Mouse (Mus musculus) neural tube, embryonic 14.5 days (tissue): Measurements from ENCODE around the gene Lias. TPM values are rescaled to one million over a fixed set of nuclear protein-coding genes. Genes with fewer than 3 reads are reported as not detected.

Experiments used
- ATAC-seq: fragments of 200-750 bp; cut with Nextera tagmentation; 2 replicates; pipeline ENCODE4 v1.8.0; 2017; ENCODE audit warnings: low read depth, mild to moderate bottlenecking, moderate TSS enrichment, moderate library complexity
- H3K27ac ChIP-seq: fragments of 300-500 bp; sonication (generic); 2 replicates; pipeline ENCODE4 v1.5.1; 2014; ENCODE audit warnings: low read depth, mild to moderate bottlenecking, control low read depth, low read length, moderate library complexity, mixed read lengths
- H3K27me3 ChIP-seq: fragments of 300-500 bp; sonication (generic); 2 replicates; pipeline ENCODE4 v1.6.1; 2014; ENCODE audit warnings: low read length; ENCODE audit not compliant: control insufficient read depth, insufficient read depth
- H3K36me3 ChIP-seq: fragments of 300-500 bp; sonication (generic); 2 replicates; pipeline ENCODE4 v1.6.1; 2014; ENCODE audit warnings: low read length, mixed read lengths; ENCODE audit not compliant: control insufficient read depth, insufficient read depth
- H3K4me1 ChIP-seq: fragments of 300-500 bp; sonication (generic); 2 replicates; pipeline ENCODE4 v1.6.1; 2014; ENCODE audit warnings: low read length; ENCODE audit not compliant: control insufficient read depth, insufficient read depth
- H3K4me2 ChIP-seq: fragments of 300-500 bp; sonication (generic); 2 replicates; pipeline ENCODE4 v1.6.1; 2014; ENCODE audit warnings: mild to moderate bottlenecking, low read depth, low read length, control low read depth
- H3K4me3 ChIP-seq: fragments of 300-500 bp; sonication (generic); 2 replicates; pipeline ENCODE4 v1.5.1; 2014; ENCODE audit warnings: low read depth, low read length, control low read depth, mixed read lengths
- H3K9ac ChIP-seq: fragments of 300-500 bp; sonication (generic); replicated peaks from 2 replicates; pipeline ENCODE4 v1.6.1; 2014; ENCODE audit warnings: low read depth, mild to moderate bottlenecking, control low read depth, low read length, mixed read lengths
- H3K9me3 ChIP-seq: fragments of 300-500 bp; sonication (generic); 2 replicates; pipeline ENCODE4 v1.6.1; 2016; ENCODE audit warnings: low read length; ENCODE audit not compliant: control insufficient read depth
- WGBS: fragments of 180-500 bp; shearing (Covaris S2); extraction: QIAGEN DNeasy Blood & Tissue Kit; methylation state at CpG from one replicate; pipeline ENCODE4 v1.1.7; 2014; 5-methylcytosine and 5-hydroxymethylcytosine counted together
- polyA plus RNA-seq: library from polyadenylated mRNA; unstranded; fragments of >200 nt; fragmentation: Nextera tagmentation; extraction: Ambion mirVana; gene quantifications from 2 replicates; pipeline ENCODE4 v1.2.1, GENCODE M21; 2014

The Lias gene
- polyA plus RNA-seq, 1 experiment from 2014 or later: 70.7 TPM

GRCm38 (mm10) chr5:65374746-65375145, 16.6 kb upstream of the Lias start:
- ATAC-seq: no peak
- no peak overlapping the region for H3K9ac ChIP-seq
- no peaks in the 10 kb centered on the region for H3K27me3 ChIP-seq
- no peaks in the 10 kb centered on the region for H3K36me3 ChIP-seq
- H3K9me3 ChIP-seq: no peaks in the 10 kb centered on the region
- WGBS: 82% methylated on average over 7 of the region's 7 CpGs
- H3K4me2 ChIP-seq: no peak overlapping the region
- H3K27ac ChIP-seq: no peak overlapping the region
- no peak overlapping the region for H3K4me3 ChIP-seq
- H3K4me1 ChIP-seq: no peaks in the 10 kb centered on the region

GRCm38 (mm10) chr5:65385704-65386103, 5.6 kb upstream of the Lias start:
- Histone ChIP-seq H3K9me3 (no peaks in the 10 kb centered on the region), H3K27ac (no peak overlapping the region), H3K9ac (no peak overlapping the region), H3K36me3 (peaks cover 31% of the 10 kb centered on the region), H3K27me3 (no peaks in the 10 kb centered on the region), H3K4me1 (peaks cover 8% of the 10 kb centered on the region), H3K4me3 (no peak overlapping the region), H3K4me2 (no peak overlapping the region)
- WGBS: 80% methylated on average over 2 of the region's 2 CpGs
- no peak for ATAC-seq

DNA sequence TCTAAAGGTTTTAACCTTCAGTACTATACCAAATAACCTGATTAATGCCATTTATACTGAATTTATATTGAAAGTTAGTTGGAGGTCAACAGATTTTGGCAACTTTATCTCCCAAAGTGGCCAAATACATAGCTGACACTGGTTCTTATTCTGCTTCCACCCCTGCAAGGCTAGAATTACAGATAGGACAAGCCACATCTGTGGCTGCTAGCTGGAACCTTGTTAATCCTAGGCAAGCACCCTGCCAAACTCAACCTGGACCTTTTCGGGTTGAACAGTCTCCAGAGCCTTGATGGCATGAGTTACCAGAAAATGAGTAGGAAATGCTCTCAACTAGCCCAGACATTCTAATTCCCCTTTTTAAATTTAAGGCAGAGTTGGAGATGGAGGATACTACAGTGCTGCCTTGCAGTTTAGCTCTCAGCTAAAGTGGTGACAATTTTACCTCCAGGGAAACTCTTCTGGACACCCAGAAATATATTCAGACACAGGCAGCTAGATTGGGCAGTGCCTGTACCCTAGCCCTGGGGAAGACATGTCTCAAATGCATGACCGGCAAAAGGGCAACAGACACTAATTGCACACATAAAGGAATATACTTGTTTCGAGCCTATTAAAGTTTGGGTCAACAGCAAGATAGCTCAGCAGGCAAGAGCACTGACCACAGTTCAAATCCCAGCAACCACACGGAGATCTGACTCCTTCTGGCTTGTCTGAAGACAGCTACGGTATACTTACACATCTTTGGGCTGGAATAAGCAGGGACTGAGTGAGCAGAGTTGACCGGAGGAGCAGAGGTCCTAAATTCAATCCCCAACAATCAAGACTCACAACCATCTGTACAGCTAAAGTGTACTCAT, 4.1 kb upstream of the Lias start:
- H3K9ac ChIP-seq: no peak overlapping the region
- H3K4me2 ChIP-seq: no peak overlapping the region
- WGBS: 82% methylated on average over 6 of the region's 6 CpGs
- H3K4me3 ChIP-seq: no peak overlapping the region
- H3K36me3 ChIP-seq: peaks cover 31% of the 10 kb centered on the region
- H3K27me3 ChIP-seq: no peaks in the 10 kb centered on the region; the same call in 1 of the 2 replicates
- no peaks in the 10 kb centered on the region for H3K9me3 ChIP-seq
- no peak for ATAC-seq
- H3K4me1 ChIP-seq: peaks cover 8% of the 10 kb centered on the region
- no peak overlapping the region for H3K27ac ChIP-seq

DNA sequence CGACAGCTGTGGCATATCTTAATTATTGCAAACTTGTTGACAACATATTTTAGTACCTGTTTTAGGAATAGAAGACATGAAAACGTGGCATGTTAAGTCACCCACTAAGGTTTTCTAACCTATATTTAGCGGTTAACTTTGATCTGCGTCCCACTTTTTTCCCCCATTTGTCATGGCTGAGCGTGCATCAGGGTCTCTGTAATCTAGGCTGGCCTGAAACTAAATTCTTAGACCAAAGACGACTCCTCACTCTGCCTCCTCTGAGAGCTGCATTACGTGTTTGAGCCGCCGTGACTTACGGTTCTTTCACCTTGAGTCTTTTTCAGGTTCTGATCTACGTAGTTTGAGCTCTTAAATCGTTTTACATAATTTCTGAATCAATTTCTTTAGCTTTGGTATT, 456 bp downstream of the Lias start:
- 3% methylated on average over 12 of the region's 12 CpGs for WGBS
- no peaks in the 10 kb centered on the region for H3K9me3 ChIP-seq
- H3K4me2 ChIP-seq: peak overlapping the region; percentile 56
- no peaks in the 10 kb centered on the region; the same call in 1 of the 2 replicates for H3K27me3 ChIP-seq
- peaks cover 8% of the 10 kb centered on the region for H3K4me1 ChIP-seq
- H3K36me3 ChIP-seq: peaks cover 24% of the 10 kb centered on the region
- peak overlapping the region; percentile 95 for H3K4me3 ChIP-seq
- ATAC-seq: peak; percentile 38
- H3K27ac ChIP-seq: peak overlapping the region; percentile 94
- peak overlapping the region; percentile 98; the same call in 1 of the 2 replicates for H3K9ac ChIP-seq

- no peak overlapping the region for H3K4me3 ChIP-seq
- no peak overlapping the region for H3K9ac ChIP-seq
- H3K27ac ChIP-seq: no peak overlapping the region
- no peak overlapping the region for H3K4me2 ChIP-seq
- no peaks in the 10 kb centered on the region; the same call in 1 of the 2 replicates for H3K27me3 ChIP-seq
- peaks cover 5% of the 10 kb centered on the region for H3K36me3 ChIP-seq
- H3K9me3 ChIP-seq: no peaks in the 10 kb centered on the region
- 92% methylated on average over 7 of the region's 7 CpGs for WGBS
- H3K4me1 ChIP-seq: peaks cover 8% of the 10 kb centered on the region
- ATAC-seq: no peak
Measured at GRCm38 (mm10) chr5:65394425-65394824, 3.1 kb downstream of the Lias start.

DNA sequence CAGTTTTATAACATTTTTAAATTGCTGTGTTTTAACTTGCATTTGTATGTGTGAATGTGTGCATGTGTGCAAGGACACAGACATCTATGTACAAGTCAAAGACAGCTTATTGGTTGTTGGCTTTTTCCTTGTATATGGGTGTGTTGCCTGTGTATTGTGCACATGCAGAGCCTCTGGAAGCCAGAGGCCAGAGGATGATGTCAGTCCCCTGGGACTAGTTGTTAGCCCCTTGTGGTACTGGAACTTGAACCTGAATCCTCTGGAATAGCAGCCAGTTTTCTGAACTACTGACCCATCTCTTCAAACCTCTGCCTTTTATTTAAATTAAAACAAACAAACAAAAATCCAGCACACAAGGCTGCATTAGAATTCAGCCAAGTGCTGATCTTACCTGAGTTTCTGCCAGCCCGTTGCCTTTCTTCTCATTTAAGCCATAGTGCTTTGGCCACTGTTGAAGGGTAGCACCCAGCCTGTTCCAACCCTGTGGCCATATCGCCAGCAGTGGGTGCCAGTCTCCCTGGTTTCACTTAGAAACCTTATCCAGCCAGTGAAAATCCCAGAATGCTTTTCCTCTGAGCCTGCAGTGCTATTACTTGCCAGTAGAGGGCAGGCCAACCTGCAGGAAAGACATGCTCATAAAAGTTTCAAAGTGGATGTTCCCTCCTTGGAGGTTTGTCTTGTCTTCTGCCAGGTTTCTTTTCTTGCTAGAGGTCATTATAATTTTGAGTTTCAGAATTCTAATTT, 10.1 kb downstream of the Lias start:
- H3K27ac ChIP-seq: no peak overlapping the region
- 26% methylated on average over 2 of the region's 2 CpGs for WGBS

DNA sequence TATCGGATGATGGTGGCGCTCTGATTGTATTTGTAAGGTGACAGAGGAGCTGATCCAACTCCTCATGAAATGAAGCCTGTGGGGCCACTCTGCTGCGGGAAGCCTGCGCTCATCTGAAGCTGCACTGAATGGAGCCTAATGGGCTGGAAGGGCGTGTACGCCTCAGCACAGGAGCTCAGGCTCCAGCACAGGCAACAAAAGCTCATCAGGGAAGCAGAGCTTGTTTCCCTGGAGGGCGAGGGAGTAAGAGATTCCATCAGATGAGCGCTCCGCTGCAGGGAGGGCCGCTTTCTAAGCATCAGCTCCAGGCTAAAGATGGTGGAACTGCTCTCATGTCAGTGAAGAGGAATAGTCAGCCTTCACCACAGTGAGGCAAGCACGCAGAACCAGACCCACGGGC, 16.7 kb downstream of the Lias start:
- no peak overlapping the region for H3K4me2 ChIP-seq
- peaks cover 31% of the 10 kb centered on the region for H3K36me3 ChIP-seq
- H3K4me3 ChIP-seq: no peak overlapping the region
- WGBS: 34% methylated on average over 12 of the region's 12 CpGs
- H3K27ac ChIP-seq: peak overlapping the region; percentile 56; the same call in 1 of the 2 replicates
- H3K9ac ChIP-seq: no peak overlapping the region
- H3K9me3 ChIP-seq: no peaks in the 10 kb centered on the region
- no peaks in the 10 kb centered on the region for H3K27me3 ChIP-seq
- no peak for ATAC-seq
- no peaks in the 10 kb centered on the region for H3K4me1 ChIP-seq

More for the DNA sequence above, 10.1 kb downstream of the Lias start:
- no peaks in the 10 kb centered on the region for H3K4me1 ChIP-seq
- peak; percentile 77; the same call in 1 of the 2 replicates for ATAC-seq
- H3K9ac ChIP-seq: no peak overlapping the region
- H3K27me3 ChIP-seq: no peaks in the 10 kb centered on the region
- no peaks in the 10 kb centered on the region for H3K9me3 ChIP-seq
- H3K4me3 ChIP-seq: no peak overlapping the region
- no peak overlapping the region for H3K4me2 ChIP-seq
- H3K36me3 ChIP-seq: peaks cover 33% of the 10 kb centered on the region

DNA sequence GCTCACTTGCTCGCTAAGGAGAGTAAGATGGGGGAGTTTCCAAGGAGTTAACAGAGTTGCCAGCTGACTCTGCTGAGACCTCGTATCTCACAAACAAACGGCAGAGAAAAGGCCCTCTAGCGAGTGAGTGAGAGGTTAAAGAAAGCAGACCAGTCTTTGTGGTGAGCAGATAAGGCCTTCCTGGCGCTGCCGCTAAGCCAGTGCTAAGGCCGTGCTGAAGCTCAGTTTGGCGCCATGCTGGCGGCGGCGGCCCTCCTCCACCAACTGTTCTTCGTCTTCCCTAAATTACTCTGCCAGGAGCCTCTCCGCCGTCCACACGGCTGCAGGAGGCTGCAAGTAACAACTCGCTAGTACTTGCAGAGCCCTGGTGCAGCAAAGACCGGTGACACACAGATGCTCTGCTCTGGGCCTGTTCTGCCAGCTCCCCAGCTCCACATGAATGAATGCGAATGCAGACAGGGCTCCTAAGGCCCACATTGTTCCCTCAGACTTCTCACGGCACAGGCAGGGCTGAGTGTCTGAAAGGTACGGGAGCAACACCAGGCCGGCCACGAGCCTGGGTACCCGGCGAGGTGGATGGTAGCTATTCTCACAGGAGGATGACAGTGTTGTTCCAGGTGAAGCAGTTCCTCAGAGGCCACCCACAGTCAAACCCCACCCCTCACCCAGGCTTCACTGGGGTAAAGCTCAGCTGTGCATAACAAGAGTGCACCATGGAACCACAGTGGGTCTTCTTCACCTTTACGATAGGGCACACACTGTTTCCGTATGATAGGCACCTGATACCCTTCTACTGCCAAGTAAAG, 24.6 kb downstream of the Lias start:
- no peak overlapping the region for H3K9ac ChIP-seq
- no peaks in the 10 kb centered on the region for H3K27me3 ChIP-seq
- no peaks in the 10 kb centered on the region for H3K4me1 ChIP-seq
- 27% methylated on average over 26 of the region's 26 CpGs for WGBS
- H3K9me3 ChIP-seq: no peaks in the 10 kb centered on the region
- no peak overlapping the region; the same call in 1 of the 2 replicates for H3K27ac ChIP-seq
- ATAC-seq: no peak
- H3K4me3 ChIP-seq: no peak overlapping the region
- peaks cover 47% of the 10 kb centered on the region for H3K36me3 ChIP-seq
- no peak overlapping the region; the same call in 1 of the 2 replicates for H3K4me2 ChIP-seq
